Mouse (Mus musculus): ENCODE results near the gene Fndc3b. TPM values are rescaled to one million over a fixed set of nuclear protein-coding genes. Genes with fewer than 3 reads are reported as not detected.

Fndc3b gene
- total RNA-seq, 2 experiments from 2014 or later: 13.0 to 29.8 TPM

- peak; percentile 69 for ATAC-seq (ENCODE audit: poor library complexity, severe bottlenecking)
These were observed 1.0 kb downstream of the Fndc3b start for GRCm38 (mm10) chr3:27709906-27710647.

GRCm38 (mm10) chr3:27709096-27709905, 1.8 kb downstream of the Fndc3b start:
- ATAC-seq (ENCODE audit: poor library complexity, severe bottlenecking): no peak

- no peak for ATAC-seq (ENCODE audit: poor library complexity, severe bottlenecking)
These were observed 2.5 kb downstream of the Fndc3b start for GRCm38 (mm10) chr3:27708581-27708980.

- no peak for ATAC-seq (ENCODE audit: poor library complexity, severe bottlenecking)
These were observed 5.3 kb downstream of the Fndc3b start for GRCm38 (mm10) chr3:27705761-27706160.

GRCm38 (mm10) chr3:27705056-27705455, 6.1 kb downstream of the Fndc3b start:
- no peak for ATAC-seq (ENCODE audit: poor library complexity, severe bottlenecking)

- ATAC-seq (ENCODE audit: poor library complexity, severe bottlenecking): no peak
These were observed 6.5 kb downstream of the Fndc3b start for GRCm38 (mm10) chr3:27704641-27705040.

- no peak for ATAC-seq (ENCODE audit: poor library complexity, severe bottlenecking)
These were observed 7.6 kb downstream of the Fndc3b start for GRCm38 (mm10) chr3:27703531-27703930.

- no peak for ATAC-seq (ENCODE audit: poor library complexity, severe bottlenecking)
These were observed 8.0 kb downstream of the Fndc3b start for GRCm38 (mm10) chr3:27703081-27703480.

GRCm38 (mm10) chr3:27698671-27699070, 12.4 kb downstream of the Fndc3b start:
- no peak for ATAC-seq (ENCODE audit: poor library complexity, severe bottlenecking)

- ATAC-seq (ENCODE audit: poor library complexity, severe bottlenecking): no peak
These were observed 14.7 kb downstream of the Fndc3b start for GRCm38 (mm10) chr3:27696449-27696797.

GRCm38 (mm10) chr3:27695612-27696448, 15.3 kb downstream of the Fndc3b start:
- no peak; the same call in 1 of the 2 replicates for ATAC-seq (ENCODE audit: poor library complexity, severe bottlenecking)

- no peak for ATAC-seq (ENCODE audit: poor library complexity, severe bottlenecking)
These were observed 16.5 kb downstream of the Fndc3b start for GRCm38 (mm10) chr3:27694586-27694985.

- no peak for ATAC-seq (ENCODE audit: poor library complexity, severe bottlenecking)
These were observed 17.0 kb downstream of the Fndc3b start for GRCm38 (mm10) chr3:27694111-27694510.

- ATAC-seq (ENCODE audit: poor library complexity, severe bottlenecking): peak; percentile 19; the same call in 1 of the 2 replicates
These were observed 19.5 kb downstream of the Fndc3b start for GRCm38 (mm10) chr3:27691486-27692160.

- ATAC-seq (ENCODE audit: poor library complexity, severe bottlenecking): peak; percentile 57
These were observed 21.1 kb downstream of the Fndc3b start for GRCm38 (mm10) chr3:27690030-27690429.

GRCm38 (mm10) chr3:27689149-27689865, 21.8 kb downstream of the Fndc3b start:
- peak; percentile 76 for ATAC-seq (ENCODE audit: poor library complexity, severe bottlenecking)

GRCm38 (mm10) chr3:27686732-27687491, 24.2 kb downstream of the Fndc3b start:
- no peak for ATAC-seq (ENCODE audit: poor library complexity, severe bottlenecking)

- ATAC-seq (ENCODE audit: poor library complexity, severe bottlenecking): no peak
These were observed 25.4 kb downstream of the Fndc3b start for GRCm38 (mm10) chr3:27685650-27686208.

GRCm38 (mm10) chr3:27685134-27685533, 26.0 kb downstream of the Fndc3b start:
- no peak for ATAC-seq (ENCODE audit: poor library complexity, severe bottlenecking)

Data from megakaryocyte, adult 5-6 weeks (primary cell).